Mouse (Mus musculus): ENCODE data around the gene Hsdl1.

The Hsdl1 gene

DNA sequence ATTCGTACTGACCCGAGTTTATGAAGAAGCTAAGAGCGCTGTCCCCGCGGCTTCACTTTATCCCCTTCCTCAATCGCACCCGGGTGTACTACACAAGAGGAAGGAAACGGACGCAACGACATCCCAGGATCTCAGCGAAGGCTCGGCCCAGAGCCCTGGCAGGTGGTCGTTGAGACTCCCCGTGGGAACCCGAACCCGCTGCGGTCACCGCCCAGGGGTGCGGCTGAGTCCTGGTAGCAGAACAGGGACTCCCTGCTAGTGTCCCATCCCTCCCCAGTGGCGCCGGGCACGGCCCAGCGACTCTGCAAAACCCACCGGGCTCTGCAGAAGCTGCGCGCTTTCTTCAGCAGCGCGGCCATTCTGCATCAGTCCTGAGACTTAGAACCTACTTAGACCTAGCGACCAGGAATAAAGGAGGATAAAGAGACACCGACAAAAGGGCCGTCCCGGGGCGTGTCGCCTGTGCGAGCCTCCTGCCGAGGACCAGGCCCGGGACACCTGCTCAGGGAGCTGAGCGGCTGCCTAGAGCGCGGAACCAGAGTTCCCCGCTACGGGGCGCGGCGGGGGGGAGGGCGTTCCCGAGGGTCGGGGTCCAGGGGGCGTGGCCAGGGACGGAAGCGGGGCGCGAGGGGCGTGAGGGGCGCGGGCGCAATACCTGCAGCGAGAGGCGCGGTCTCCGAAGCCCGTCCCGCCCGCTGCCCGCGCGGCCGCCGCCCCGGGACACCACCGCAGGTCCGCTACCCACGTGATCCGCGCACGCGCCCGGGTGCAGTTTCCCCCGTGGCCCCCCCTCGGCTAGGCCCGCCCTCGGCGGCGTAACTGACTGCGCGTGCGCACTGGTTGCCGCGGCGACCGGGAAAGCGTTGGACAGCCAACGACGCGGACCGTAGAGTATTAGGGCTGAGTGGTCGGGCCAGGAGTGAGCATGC lies at the start of gene Hsdl1, which contains the start of gene Dnaaf1:
TSS of gene Hsdl1 (minus strand) at position 747 of the 929 bp plus-strand sequence.
TSS of gene Dnaaf1 (plus strand) at position 799 of the 929 bp plus-strand sequence.
- DNase-seq (ENCODE audit: low read depth) = peak; percentile 96

DNA sequence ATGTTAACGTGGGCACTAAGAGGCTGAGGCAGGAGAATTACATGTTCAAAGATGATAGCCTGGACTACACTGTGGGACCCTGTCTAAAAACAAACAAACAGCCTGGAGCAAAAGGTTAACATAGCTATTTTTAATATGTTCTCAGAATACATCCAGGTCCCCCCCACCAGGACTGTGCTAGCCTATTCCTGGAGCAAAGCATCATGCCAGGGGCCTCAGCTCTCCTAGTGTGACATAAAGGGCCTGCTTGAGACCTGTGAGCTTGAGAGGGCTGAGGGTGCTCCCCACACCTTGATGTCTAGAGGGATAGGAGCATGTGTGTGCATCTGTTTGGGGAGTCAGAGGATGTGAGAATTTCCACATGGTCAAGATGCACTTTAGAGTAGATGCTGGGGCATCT lies 48.8 kb upstream of the Hsdl1 start:
- DNase-seq (ENCODE audit: low read depth) = no peak

DNA sequence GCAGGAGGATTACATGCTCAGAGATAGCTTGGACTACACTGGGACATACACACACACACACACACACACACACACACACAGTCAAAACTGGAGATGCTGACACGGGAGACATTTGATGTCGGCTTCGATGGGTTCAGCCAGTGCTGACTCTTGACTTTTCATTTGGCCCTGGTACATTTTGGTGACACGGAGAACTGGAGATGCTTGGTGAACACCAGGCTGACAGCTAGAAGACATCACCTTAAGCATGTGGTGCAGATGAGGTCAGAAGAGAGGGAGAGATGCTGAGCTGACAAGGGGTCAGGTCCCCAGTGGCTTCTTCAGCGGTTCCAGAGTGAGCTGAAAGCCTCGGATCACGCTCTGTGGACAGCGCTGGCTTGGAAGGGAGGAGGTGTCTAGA lies 48.1 kb upstream of the Hsdl1 start:
- DNase-seq (ENCODE audit: low read depth) = no peak

DNA sequence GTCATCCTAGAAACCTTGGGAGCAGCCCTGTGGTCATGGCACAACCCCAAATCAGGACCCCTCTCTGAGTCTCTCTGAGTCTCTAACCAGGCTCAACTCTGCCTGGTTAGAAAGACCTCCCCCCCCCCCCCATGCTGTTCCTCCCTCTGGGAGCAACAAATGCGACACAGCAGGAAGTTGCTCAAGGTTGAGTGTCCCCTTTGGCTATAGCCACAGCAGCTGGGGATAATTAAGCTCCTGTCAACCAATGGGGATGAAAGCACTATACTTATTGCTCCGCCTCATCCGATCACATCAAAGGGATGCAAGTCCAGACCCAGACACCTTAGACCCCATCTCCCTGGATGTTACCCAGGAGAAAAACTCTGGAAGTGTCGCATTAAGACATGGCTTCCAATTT lies 47.6 kb upstream of the Hsdl1 start:
- no peak for DNase-seq (ENCODE audit: low read depth)

DNA sequence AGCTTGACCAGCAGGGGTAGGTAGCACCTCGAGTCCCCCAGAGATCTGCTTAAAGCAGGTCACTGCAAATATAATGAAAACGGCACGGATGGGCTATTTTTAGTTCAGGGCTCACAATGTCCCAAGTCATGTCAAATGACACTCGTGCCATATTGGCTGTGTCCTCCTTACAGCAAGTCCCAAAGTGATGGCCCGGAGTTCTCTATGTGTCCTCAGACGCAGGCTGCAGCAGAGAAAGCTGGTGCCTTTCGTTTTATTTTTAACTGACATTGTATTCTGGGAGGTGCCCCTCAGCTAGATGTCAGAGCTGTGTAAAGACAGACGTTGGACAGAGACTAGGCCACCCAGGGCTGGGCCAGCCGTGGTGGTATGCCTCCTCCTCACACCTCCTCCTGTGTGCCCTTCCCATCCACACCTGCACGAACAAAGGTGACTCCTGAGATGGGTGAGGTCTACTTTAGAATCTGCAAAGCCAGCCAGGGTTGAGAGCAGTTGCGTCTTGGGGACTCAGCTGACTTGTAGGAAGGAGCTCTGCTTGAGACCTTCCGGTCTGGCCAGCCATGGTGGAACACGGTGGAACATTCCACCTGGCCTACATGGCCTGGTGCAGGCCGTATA lies 46.0 kb upstream of the Hsdl1 start:
- no peak for DNase-seq (ENCODE audit: low read depth)

DNA sequence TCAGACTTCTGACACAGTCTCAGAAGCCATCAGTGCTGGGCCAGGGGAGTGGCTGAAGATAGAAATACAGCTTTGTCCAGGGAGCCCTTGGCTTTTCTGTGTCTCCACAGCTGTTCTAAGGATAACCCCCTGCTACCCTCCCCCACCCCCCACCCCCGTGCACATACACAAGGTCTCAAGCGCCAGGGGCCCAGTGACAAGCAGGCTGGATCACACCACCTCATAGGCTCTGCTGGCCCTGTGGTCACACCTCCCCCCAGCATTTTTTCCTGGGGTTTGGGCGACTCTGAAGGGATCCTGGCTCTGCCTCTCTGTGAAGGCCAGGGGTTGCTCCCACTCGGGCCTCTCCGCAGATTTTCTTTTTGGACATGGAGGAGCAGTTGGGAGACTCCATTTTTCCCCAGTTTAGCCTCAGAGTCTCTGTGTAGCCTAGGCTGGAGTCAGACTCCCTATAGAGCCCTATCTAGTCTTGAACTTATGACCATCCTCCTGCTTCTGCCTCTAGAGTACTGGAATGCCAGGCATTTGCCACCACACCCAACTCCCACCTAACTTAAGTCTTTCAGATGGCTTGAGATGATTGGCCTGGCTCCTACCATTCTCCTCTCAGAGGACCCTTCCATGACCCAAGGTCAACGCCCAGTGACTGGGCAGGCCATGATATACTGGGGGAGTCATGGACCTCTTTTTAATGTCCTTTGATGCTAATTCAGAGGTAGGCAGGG lies 45.3 kb upstream of the Hsdl1 start:
- DNase-seq (ENCODE audit: low read depth) = no peak

DNA sequence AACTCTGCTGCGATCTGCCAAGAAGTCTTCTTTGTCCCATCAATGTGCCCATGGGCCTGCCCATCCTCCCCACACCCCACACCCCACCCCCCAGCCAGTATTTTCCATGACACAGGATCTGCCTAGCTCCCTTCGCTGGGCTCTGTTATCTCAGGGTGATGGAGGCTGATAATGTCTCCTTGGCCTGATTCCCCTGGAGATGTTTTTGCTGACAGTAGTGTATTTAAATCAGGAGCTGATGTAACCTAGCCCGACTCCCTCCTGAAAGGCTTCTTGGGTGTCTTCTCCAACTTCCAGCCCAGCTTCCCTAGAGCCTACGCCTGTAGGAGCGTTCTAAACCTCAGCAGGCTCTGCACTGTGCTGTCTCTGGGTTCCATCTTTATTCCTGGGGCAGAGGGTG lies 43.9 kb upstream of the Hsdl1 start:
- no peak for DNase-seq (ENCODE audit: low read depth)

DNA sequence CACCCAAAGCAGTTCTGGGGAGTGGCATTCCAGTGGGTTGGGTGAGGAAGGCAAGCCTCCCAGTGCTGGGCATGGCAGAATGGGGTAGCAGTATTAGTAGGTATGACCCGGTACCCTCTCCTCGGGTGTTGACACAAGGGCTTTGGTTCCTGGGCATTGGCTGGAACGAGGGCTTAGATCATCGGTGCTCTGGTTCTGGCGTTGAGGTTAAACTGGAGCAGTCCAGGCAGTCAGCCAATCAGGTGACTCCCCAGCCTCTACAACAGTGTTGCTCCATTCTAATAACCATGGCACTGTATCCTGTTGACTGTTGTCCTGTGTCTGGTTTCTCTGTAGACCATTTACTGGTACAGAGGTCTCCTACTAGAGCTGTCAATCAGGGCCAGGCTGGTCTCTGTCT lies 42.6 kb upstream of the Hsdl1 start:
- peak; percentile 38 for DNase-seq (ENCODE audit: low read depth)

DNA sequence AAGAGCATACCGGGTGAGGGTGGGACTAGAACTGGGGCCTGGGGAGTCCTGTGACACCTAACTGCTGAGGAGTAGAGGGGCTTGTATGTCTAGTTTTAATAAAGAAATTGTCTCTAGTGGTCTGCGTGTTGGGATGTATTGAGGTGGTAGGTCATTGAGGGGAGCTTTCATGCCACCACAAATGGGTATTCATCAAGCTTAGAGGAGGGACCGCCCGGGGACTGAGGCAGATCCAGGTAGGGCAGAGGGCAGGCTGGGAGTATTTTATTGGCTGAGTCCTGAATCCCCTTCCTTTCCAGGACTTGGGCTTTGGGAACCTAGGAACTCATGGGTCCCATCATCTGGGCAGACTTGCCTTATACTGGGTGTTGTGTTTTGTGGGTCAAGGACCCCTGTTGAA lies 41.8 kb upstream of the Hsdl1 start:
- DNase-seq (ENCODE audit: low read depth) = no peak

DNA sequence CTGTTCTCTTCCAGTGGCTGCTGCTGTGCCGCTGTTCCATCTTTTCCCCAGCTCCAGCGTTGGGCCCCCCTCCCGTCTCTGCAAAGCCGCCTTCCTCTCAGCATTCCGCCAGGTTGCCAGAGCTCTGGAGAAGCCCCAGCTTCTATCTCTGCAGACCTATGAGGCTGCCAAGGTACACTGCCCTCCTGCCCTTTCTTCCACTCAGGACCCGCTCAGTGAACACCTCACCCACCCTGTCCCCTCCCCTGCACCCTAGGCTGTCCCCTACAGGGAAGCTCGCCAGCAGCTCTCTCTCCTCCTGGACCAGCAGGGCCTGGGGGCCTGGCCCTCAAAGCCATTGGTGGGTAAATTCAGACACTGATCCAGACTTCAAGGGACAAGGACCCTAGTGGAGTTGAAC lies 41.4 kb upstream of the Hsdl1 start:
- DNase-seq (ENCODE audit: low read depth) = no peak

DNA sequence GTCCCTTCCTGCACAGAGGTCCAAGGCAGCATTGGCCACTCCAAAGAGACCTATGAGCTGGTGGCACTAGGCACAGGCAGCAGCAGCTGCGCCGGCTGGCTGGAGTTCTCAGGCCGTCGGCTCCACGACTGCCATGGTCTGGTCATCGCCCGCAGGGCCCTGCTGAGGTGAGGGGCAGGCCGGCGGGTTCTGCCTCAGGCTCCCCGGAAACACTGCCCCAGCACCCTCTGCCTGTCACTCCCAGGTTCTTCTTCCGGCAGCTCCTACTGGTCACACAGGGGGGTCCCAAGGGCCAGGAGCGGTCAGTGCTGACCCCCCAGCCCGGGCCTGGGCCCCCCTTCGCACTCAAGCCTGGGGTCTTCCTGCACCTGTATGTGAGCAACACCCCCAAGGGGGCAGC lies 40.1 kb upstream of the Hsdl1 start:
- DNase-seq (ENCODE audit: low read depth) = no peak

DNA sequence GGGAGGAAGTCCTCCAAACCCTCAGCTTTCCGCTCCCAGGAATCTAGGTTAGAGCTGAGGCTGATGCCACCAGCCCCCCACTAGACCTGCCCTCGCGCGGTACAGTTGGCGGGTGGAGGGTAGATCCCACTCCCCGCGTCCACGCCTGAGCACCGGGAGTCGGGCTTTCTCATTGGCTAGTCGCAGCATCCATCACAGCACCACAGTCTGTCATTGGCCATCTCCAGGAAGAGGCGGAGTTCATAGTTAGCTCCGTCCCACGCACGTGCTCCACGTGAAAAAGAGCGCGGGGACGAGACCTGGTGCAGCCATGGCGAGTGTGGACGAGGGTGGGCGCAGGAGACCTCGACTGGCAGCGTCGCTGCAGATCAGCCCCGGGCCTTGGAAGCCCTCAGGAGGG lies 37.5 kb upstream of the Hsdl1 start, which contains the start of gene Adad2:
TSS of gene Adad2 (plus strand) at position 277 of the 400 bp plus-strand sequence.
- DNase-seq (ENCODE audit: low read depth) = no peak

DNA sequence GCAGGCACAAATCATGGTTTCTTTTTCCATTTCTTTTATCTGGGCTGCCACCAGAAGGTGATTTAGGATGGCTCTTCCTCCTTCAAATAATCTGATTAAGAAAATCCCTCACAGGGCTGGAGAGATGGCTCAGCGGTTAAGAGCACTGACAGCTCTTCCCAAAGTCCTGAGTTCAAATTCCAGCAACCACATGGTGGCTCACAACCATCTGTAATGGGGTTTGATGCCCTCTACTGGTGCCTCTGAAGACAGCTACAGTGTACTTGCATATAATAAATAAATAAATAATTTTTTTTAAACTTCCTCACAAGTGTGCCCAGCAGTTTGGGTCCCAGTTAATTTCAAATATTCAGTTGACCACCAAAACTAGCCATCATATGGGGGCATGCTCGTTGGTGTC lies 31.2 kb upstream of the Hsdl1 start:
- peak; percentile 38 for DNase-seq (ENCODE audit: low read depth)

DNA sequence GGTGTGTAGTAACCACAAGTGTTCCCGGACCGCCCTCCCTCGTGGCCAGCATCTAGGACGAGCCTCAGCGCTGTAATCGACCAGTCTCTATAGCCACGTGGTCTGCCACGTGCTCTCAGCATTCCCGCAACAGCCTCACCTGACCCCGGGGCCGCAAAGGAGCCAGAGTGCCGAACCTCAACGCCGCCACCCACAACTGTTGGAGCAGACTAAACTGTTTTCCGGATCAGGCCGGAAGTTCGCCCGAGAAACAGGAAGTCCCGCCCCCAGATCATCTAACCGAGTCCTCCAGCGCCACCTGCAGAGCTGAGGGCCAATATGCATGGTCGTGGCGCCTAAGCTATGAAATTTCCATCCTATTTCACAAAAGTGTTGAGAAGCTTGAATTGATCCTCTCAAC lies 30.0 kb upstream of the Hsdl1 start, which contains the start of gene Taf1c:
TSS of gene Taf1c (minus strand) at position 227 of the 400 bp plus-strand sequence.
- peak; percentile 96 for DNase-seq (ENCODE audit: low read depth)

DNA sequence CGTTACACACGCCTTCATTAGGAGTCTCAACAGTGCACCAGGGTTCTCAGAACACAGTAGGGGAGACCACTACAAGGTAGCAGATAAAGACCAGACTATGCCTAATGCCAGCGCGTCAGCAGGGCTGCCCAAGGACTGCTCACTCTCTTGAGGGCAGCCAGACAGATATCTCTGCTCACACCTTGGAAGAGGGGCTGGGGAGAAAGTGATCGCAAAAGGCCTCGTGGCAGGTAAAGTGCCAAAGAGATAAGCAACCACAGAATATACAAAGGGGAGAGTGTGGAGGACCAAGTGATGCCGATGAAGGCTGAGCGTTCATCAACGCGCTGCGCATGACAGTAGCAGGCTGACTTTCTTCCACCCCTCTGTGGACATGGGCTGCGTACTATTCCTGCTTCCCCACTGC lies 29.4 kb upstream of the Hsdl1 start:
- DNase-seq (ENCODE audit: low read depth) = no peak

DNA sequence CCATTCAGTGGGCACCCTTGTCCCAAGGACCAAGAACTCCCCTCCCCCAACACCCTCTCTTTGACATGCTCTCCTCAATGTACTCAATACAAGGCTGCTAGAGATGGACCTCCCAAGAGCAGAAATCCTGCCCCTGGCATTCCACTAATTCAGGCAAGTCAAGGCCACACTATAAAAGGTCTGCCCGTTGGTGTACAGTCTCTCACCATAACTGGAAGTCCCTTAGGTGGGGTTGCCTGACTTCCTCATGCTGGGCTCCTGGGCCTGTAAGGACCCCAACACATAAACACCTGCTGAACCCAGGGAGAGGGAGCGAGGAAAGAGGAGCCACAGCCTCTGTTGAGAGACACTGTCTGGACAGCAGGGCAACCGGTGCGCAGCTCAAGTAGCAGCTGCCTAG lies 28.8 kb upstream of the Hsdl1 start:
- DNase-seq (ENCODE audit: low read depth) = no peak

DNA sequence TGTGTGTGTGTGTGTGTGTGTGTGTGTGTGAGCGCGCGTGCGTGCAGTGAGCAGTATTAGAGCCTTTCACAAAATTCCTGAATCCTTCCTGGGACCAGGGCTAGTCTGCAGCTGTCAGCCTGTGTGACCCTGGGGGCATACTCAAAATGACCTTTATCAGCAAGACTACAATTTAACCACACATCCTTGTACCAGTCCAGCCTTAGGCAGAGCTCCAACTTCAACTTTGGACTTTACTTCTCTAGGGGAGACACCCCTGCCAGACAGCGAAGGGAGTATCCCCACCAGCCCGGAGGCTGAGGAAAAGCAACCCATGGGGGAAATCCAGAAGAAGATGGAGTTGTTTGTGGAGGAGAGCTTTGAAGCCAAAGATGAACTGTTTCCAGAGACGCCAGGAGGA lies 16.5 kb upstream of the Hsdl1 start:
- DNase-seq (ENCODE audit: low read depth) = no peak

DNA sequence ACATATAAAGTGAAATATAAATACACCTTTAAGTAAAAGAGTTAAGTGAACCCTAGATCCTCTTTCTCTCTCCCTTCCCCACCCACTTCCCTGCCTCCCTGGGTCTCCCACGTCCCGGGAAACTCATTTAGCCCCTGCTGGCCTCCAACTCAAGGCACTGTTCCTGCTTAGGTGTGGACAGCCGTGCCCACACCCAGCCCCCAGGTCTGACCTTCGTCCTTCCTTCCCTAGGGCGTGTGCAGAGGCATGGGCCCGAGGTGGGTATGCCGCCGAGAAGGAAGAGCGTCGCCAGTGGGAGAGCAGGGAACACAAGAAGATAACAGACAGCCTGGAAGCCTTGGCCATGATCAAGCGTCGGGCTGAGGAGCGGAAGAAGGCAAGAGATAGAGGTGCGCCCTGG lies 15.4 kb upstream of the Hsdl1 start:
- no peak for DNase-seq (ENCODE audit: low read depth)

DNA sequence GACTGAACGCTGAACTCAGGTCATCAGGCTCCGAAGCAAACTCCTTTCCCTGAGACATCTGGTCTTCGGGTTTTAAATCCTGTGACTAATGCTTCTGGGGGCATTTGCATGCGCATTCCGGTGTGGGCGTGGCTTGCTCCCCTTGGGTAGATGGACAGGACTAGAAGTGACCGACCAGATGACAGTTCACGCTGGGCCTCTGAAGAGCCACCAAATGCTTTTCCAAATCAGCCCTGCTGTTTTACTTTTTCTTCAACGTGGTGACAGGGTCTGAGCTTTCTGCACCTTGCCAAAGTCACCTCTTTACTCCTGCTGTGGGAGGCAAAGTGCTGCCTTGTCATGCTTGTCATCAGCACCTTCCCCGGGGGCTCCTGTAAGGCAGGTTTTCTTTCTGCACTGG lies 13.9 kb upstream of the Hsdl1 start:
- peak; percentile 51 for DNase-seq (ENCODE audit: low read depth)

DNA sequence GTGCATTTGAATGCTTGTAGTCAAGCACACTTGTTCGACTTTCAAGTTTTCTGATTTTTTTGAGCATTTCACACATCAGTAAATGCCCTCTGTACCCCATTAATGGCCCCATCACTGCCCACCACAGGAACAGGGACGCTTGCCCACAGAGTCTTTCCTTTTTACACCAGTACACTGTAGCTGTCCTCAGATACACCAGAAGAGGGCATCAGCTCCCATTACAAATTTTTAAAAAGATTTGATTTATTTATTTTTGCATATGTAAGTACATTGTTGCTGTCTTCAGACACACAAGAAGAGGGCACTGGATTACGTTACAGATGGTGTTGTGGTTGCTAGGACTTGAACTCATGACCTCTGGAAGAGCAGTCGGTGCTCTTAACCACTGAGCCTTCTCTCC lies 13.3 kb upstream of the Hsdl1 start:
- peak; percentile 49 for DNase-seq (ENCODE audit: low read depth)

DNA sequence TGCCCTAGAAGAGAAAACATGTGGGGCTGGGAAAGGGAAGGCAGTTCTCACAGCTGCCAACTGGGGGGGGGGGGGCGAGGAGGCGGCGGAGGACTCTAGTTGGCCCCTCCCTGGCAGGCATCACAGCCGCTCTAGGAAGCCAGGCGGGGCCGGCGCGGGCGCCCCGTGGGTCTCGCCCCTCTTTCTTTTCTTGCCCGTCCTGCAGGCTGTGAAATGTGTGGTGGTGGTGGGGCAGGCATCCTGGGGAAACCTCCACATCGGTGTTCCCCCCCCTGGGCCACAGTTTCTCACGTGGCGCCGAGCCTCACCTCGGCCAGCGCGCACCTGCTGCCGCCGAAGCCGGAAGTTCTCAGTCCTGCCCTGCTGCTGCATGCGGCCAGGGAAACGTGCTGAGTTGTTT lies 10.9 kb upstream of the Hsdl1 start:
- DNase-seq (ENCODE audit: low read depth) = no peak

DNA sequence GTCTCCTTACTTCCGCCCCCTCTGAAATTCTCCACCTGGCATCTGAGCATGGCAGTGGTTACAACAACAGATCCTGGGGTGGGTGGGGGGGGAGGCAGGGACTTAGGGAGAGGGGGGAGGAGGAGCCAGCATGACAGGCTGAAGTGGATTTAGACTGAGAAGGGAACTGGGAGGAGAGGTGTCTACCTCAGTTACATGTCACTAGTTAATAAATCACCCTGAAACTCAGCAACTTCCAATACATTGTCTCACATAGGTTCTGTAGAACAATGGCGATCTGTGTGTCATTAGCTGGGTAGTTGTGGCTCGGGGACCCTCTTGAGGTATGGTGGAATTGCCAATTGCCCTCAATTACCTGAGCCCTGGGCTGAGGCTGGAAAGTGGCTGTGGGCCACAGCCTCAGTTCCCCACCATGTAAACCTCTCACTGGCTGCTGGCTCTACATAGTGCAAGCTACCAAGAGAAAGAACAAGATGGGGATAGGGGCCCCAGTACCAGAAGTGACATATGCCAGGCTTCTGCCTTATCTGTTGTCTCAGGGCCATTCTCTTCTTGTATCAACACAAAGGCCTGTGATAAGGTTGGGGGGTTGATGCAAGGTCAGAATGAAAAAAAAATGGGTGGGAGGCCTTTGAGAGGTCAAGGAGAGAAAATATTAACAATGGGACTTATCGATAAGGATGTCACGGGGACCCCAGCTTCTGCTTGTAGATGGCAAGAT lies 5.6 kb upstream of the Hsdl1 start:
- DNase-seq (ENCODE audit: low read depth) = no peak

Data from NIH3T3 (cell line).